Mouse (Mus musculus): Measurements from ENCODE around the gene Tmem131.

- TF ChIP-seq CTCF (IDR thresholded peaks at IDR 0.05), result no peak
- TF ChIP-seq EP300 (IDR thresholded peaks at IDR 0.05), result no peak
Measured at GRCm38 (mm10) chr1:36899622-36900021, 43.8 kb downstream of the Tmem131 start.

Measured in lung, postnatal 0 days (tissue).